Mouse (Mus musculus) kidney, adult 10 weeks (tissue): ENCODE measurements around the gene Sdc3. TPM values are rescaled to one million over a fixed set of nuclear protein-coding genes. Genes with fewer than 3 reads are reported as not detected.

ENCODE experiments used
- polyA plus RNA-seq: library from polyadenylated mRNA; stranded (reverse); fragments of 350-450 nt; fragmentation: Illumina TruSeq; extraction: RNeasy Lipid Tissue Mini Kit (QIAGEN cat#74804); gene quantifications from one replicate; pipeline ENCODE4 v1.2.3, GENCODE M21; 2014; ENCODE audit warnings: low read depth, low replicate concordance

The Sdc3 gene
- 2.0 TPM for polyA plus RNA-seq

DNA sequence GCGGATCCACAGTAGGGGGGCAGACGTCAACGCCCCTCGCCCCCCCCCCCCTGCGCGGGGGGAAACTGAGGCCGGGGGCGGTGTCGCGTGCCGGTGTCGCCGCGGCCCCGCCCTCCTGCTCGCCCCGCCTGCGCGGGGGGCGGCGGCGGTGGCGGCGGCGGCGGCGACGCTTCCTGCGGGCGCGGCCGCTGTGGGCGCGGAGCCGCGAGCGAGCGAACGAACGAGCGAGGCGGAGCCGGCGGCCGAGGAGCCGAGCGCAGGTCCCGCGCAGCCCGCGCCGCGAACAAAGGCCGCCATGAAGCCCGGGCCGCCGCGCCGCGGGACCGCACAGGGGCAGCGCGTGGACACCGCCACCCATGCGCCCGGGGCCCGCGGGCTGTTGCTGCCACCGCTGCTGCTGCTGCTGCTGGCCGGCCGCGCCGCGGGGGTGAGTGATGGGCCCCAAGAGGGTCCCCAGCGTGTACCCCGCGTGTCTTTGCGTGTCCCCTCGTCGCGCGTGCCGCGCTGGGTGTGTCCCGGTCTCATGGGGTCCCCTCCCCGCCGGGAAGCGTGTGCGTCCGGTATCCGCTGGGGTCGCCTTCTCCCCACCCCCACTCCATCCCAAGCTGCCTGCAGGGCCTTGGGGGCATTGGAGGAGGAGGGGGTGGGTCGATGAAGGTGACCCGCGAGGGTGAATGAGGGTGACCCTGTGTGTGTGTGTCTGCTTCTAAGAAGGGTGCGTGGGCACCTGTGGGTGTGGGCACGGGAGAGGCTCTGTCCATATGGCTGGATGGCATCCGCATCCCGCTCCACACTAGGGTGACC lies at the start of gene Sdc3:
Gene Sdc3, plus strand, starts transcription at position 162 of the 804 bp plus-strand sequence.

Other genes starting within 250 kb of the Sdc3 start
- gene Nkain1, start 218.4 kb upstream of the Sdc3 start, polyA plus RNA-seq: not detected
- 31.0 TPM for gene Pum1, start 129.2 kb upstream of the Sdc3 start, polyA plus RNA-seq
- 3.4 TPM for gene Laptm5, start 120.6 kb downstream of the Sdc3 start, polyA plus RNA-seq
- not detected for gene Matn1, start 151.8 kb downstream of the Sdc3 start, polyA plus RNA-seq